Mouse (Mus musculus): ENCODE results near the gene Hdac7. TPM values are rescaled to one million over a fixed set of nuclear protein-coding genes. Genes with fewer than 3 reads are reported as not detected.

The Hdac7 gene
- polyA plus RNA-seq, 1 experiment from 2014 or later = 34.1 TPM

DNA sequence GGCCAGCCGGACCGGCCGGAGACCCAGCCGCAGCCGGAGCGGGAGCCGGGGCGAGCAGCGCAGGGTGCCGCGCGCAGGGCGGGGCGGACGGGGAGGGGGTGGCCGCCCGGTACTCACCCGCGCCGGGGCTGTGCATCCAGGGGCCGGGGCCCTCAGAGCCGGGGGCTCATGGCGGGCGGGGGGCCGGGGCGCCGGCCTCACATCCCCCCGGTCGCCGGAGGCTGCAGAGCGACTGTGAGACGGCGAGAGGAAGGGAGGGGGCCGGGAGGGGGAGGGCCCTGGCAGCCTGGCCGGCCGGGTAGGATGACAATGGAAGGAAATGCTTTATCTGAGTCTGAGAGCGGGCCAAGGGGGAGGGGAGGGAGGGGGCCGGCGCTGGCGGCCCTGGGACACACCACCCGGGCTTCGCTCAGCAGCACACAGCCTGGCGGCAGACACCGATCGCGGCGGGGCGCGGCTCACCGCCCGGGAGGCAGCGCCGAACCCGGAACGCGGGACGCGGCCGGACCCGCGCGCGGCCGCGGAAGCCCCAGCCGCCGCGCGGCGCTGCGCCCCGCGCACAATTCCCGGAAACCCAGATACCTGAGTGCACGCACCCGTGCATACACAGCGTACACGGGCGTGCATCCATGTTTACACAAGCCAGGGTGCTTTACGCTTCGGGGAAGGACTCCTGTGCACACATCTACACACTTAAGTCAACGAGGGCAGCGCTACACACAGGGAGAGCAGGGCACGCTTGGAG lies 12.9 kb downstream of the Hdac7 start:
- Histone ChIP-seq H3K27ac (ENCODE audit: low read depth, low read length) (peak overlapping the region; percentile 96), H3K4me3 (ENCODE audit: low read length) (peak overlapping the region; percentile 89), H3K36me3 (ENCODE audit: control insufficient read depth, insufficient read depth, low read length) (0 out of 2 replicates have a peak, but pooled peaks cover under 1% of the 10 kb centered on the region), H3K9ac (ENCODE audit: low read depth, low read length) (peak overlapping the region; percentile 98), H3K4me1 (ENCODE audit: control insufficient read depth, insufficient read depth, low read length) (peaks cover 49% of the 10 kb centered on the region), H3K27me3 (ENCODE audit: control insufficient read depth, insufficient read depth, low read length) (no peaks in the 10 kb centered on the region; the same call in 1 of the 2 replicates), H3K4me2 (replicated peaks; ENCODE audit: low read depth, low read length) (peak overlapping the region; percentile 84), H3K9me3 (ENCODE audit: control insufficient read depth, low read length) (no peaks in the 10 kb centered on the region)
- under 1% methylated on average over 49 of the region's 84 CpGs for WGBS
- peak; percentile 86 for ATAC-seq (ENCODE audit: low FRiP score, low TSS enrichment)

DNA sequence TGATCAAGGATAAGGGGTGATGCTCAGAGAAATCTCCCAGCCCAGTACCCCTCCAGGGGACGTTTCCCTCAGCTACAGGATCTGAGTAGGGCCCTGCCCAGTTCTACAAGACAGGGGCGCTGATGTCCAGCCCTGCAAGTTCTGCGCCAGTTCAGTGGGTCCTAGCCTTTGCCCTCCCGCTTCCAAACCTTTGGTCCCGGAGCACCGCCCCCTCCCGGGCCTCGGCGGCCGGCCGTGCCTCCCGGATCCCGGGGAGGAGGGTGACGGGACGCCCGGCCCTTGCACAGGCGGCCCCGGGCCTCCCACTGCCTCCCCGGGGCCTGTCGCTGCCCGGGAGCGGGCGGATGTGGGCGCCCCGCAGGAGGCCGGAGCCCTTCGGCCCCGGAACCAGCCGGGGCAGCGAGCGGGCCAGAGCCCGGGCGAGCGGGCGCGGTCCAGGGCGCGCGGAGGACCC lies 13.5 kb downstream of the Hdac7 start:
- Histone ChIP-seq H3K4me2 (replicated peaks; ENCODE audit: low read depth, low read length) (peak overlapping the region; percentile 84), H3K36me3 (ENCODE audit: control insufficient read depth, insufficient read depth, low read length) (0 out of 2 replicates have a peak, but pooled peaks cover 3% of the 10 kb centered on the region), H3K27me3 (ENCODE audit: control insufficient read depth, insufficient read depth, low read length) (no peaks in the 10 kb centered on the region; the same call in 1 of the 2 replicates), H3K9me3 (ENCODE audit: control insufficient read depth, low read length) (no peaks in the 10 kb centered on the region), H3K4me3 (ENCODE audit: low read length) (peak overlapping the region; percentile 89), H3K27ac (ENCODE audit: low read depth, low read length) (peak overlapping the region; percentile 96), H3K9ac (ENCODE audit: low read depth, low read length) (peak overlapping the region; percentile 98), H3K4me1 (ENCODE audit: control insufficient read depth, insufficient read depth, low read length) (peaks cover 51% of the 10 kb centered on the region)
- peak; percentile 26 for ATAC-seq (ENCODE audit: low FRiP score, low TSS enrichment)
- WGBS = 0% methylated on average over 35 of the region's 39 CpGs

DNA sequence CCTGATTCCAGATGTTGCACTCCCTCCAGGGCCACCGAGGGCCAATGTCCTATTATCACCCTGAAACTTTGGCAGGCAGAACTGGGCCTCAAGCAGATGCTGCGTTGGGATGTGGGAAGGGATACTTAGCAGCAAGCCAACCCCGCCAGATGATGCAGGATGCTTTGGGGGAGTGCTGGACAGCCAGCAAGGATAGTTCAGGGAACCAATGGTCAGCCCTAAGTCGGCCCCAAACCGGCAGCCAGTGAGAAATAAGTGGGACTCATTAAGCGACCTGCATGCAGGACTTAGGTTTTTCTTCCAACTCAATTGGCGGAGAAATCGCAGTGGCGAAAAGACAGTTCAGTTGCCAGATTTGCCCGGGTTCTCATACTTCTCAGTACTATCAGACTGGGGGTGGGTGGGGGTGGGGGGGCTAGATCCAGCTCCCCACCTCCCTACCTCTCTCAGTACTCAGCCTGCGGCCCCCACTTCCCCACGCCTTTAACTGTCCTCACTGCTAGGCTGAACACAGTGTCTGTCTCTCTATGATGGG lies 14.0 kb downstream of the Hdac7 start:
- no peaks in the 10 kb centered on the region; the same call in 1 of the 2 replicates for H3K27me3 ChIP-seq (ENCODE audit: control insufficient read depth, insufficient read depth, low read length)
- peak overlapping the region; percentile 89 for H3K4me3 ChIP-seq (ENCODE audit: low read length)
- 0 out of 2 replicates have a peak, but pooled peaks cover 3% of the 10 kb centered on the region for H3K36me3 ChIP-seq (ENCODE audit: control insufficient read depth, insufficient read depth, low read length)
- H3K27ac ChIP-seq (ENCODE audit: low read depth, low read length) = peak overlapping the region; percentile 96; the same call in 1 of the 2 replicates
- H3K9me3 ChIP-seq (ENCODE audit: control insufficient read depth, low read length) = no peaks in the 10 kb centered on the region
- peak overlapping the region; percentile 98 for H3K9ac ChIP-seq (ENCODE audit: low read depth, low read length)
- WGBS = 12% methylated on average over 12 of the region's 12 CpGs
- peaks cover 56% of the 10 kb centered on the region for H3K4me1 ChIP-seq (ENCODE audit: control insufficient read depth, insufficient read depth, low read length)
- no peak for ATAC-seq (ENCODE audit: low FRiP score, low TSS enrichment)
- H3K4me2 ChIP-seq (replicated peaks; ENCODE audit: low read depth, low read length) = peak overlapping the region; percentile 84

GRCm38 (mm10) chr15:97829432-97829831 lies 14.9 kb downstream of the Hdac7 start:
- 0 out of 2 replicates have a peak, but pooled peaks cover 3% of the 10 kb centered on the region for H3K36me3 ChIP-seq (ENCODE audit: control insufficient read depth, insufficient read depth, low read length)
- peak overlapping the region; percentile 84 for H3K4me2 ChIP-seq (replicated peaks; ENCODE audit: low read depth, low read length)
- H3K27me3 ChIP-seq (ENCODE audit: control insufficient read depth, insufficient read depth, low read length) = no peaks in the 10 kb centered on the region; the same call in 1 of the 2 replicates
- H3K27ac ChIP-seq (ENCODE audit: low read depth, low read length) = peak overlapping the region; percentile 96; the same call in 1 of the 2 replicates
- H3K4me3 ChIP-seq (ENCODE audit: low read length) = peak overlapping the region; percentile 89
- ATAC-seq (ENCODE audit: low FRiP score, low TSS enrichment) = no peak
- H3K9ac ChIP-seq (ENCODE audit: low read depth, low read length) = peak overlapping the region; percentile 98
- H3K4me1 ChIP-seq (ENCODE audit: control insufficient read depth, insufficient read depth, low read length) = peaks cover 64% of the 10 kb centered on the region
- H3K9me3 ChIP-seq (ENCODE audit: control insufficient read depth, low read length) = no peaks in the 10 kb centered on the region
- WGBS = 53% methylated on average over 2 of the region's 2 CpGs

GRCm38 (mm10) chr15:97828901-97829338 lies 15.4 kb downstream of the Hdac7 start:
- Histone ChIP-seq H3K9me3 (ENCODE audit: control insufficient read depth, low read length) (no peaks in the 10 kb centered on the region), H3K36me3 (ENCODE audit: control insufficient read depth, insufficient read depth, low read length) (peaks cover 7% of the 10 kb centered on the region; the same call in 1 of the 2 replicates), H3K4me3 (ENCODE audit: low read length) (peak overlapping the region; percentile 89; the same call in 1 of the 2 replicates), H3K4me2 (replicated peaks; ENCODE audit: low read depth, low read length) (peak overlapping the region; percentile 84), H3K27me3 (ENCODE audit: control insufficient read depth, insufficient read depth, low read length) (no peaks in the 10 kb centered on the region; the same call in 1 of the 2 replicates), H3K4me1 (ENCODE audit: control insufficient read depth, insufficient read depth, low read length) (peaks cover 64% of the 10 kb centered on the region), H3K27ac (ENCODE audit: low read depth, low read length) (peak overlapping the region; percentile 96; the same call in 1 of the 2 replicates), H3K9ac (ENCODE audit: low read depth, low read length) (peak overlapping the region; percentile 98; the same call in 1 of the 2 replicates)
- WGBS = 72% methylated on average over 5 of the region's 5 CpGs
- no peak for ATAC-seq (ENCODE audit: low FRiP score, low TSS enrichment)

- ATAC-seq (ENCODE audit: low FRiP score, low TSS enrichment) = no peak
- H3K27me3 ChIP-seq (ENCODE audit: control insufficient read depth, insufficient read depth, low read length) = no peaks in the 10 kb centered on the region; the same call in 1 of the 2 replicates
- peak overlapping the region; percentile 67; the same call in 1 of the 2 replicates for H3K27ac ChIP-seq (ENCODE audit: low read depth, low read length)
- H3K4me3 ChIP-seq (ENCODE audit: low read length) = peak overlapping the region; percentile 6; the same call in 1 of the 2 replicates
- WGBS = 53% methylated on average over 6 of the region's 6 CpGs
- peaks cover 8% of the 10 kb centered on the region; the same call in 1 of the 2 replicates for H3K36me3 ChIP-seq (ENCODE audit: control insufficient read depth, insufficient read depth, low read length)
- peaks cover 68% of the 10 kb centered on the region for H3K4me1 ChIP-seq (ENCODE audit: control insufficient read depth, insufficient read depth, low read length)
- H3K9me3 ChIP-seq (ENCODE audit: control insufficient read depth, low read length) = no peaks in the 10 kb centered on the region
- peak overlapping the region; percentile 23 for H3K4me2 ChIP-seq (replicated peaks; ENCODE audit: low read depth, low read length)
- H3K9ac ChIP-seq (ENCODE audit: low read depth, low read length) = peak overlapping the region; percentile 29
Observed at GRCm38 (mm10) chr15:97828221-97828842, 16.0 kb downstream of the Hdac7 start.

DNA sequence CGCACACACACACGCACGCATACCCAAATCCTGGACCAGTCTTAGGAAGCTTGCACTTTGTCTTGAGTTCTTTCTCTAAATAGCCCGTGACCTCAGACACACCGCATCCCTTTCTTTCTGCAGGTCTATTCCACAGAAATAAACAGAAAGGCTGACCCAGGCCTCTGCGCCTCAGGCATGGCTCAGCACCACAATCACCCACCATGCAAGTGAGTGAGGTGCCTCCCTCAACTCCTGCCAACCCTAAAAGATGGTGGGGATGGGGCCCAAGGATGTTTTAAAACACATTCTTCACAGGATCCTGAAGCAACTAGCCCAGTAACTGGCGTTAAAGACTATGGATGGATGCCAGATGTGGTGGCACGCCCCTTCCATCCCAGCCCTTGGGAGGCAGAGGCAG lies 16.9 kb downstream of the Hdac7 start:
- ATAC-seq (ENCODE audit: low FRiP score, low TSS enrichment) = no peak
- H3K27me3 ChIP-seq (ENCODE audit: control insufficient read depth, insufficient read depth, low read length) = no peaks in the 10 kb centered on the region; the same call in 1 of the 2 replicates
- no peak overlapping the region for H3K4me2 ChIP-seq (replicated peaks; ENCODE audit: low read depth, low read length)
- no peak overlapping the region for H3K4me3 ChIP-seq (ENCODE audit: low read length)
- no peak overlapping the region for H3K9ac ChIP-seq (ENCODE audit: low read depth, low read length)
- H3K36me3 ChIP-seq (ENCODE audit: control insufficient read depth, insufficient read depth, low read length) = peaks cover 8% of the 10 kb centered on the region; the same call in 1 of the 2 replicates
- H3K4me1 ChIP-seq (ENCODE audit: control insufficient read depth, insufficient read depth, low read length) = peaks cover 72% of the 10 kb centered on the region
- H3K27ac ChIP-seq (ENCODE audit: low read depth, low read length) = no peak overlapping the region
- WGBS = 89% methylated on average over 8 of the region's 8 CpGs
- no peaks in the 10 kb centered on the region for H3K9me3 ChIP-seq (ENCODE audit: control insufficient read depth, low read length)

- no peaks in the 10 kb centered on the region; the same call in 1 of the 2 replicates for H3K27me3 ChIP-seq (ENCODE audit: control insufficient read depth, insufficient read depth, low read length)
- no peak overlapping the region for H3K9ac ChIP-seq (ENCODE audit: low read depth, low read length)
- H3K36me3 ChIP-seq (ENCODE audit: control insufficient read depth, insufficient read depth, low read length) = peaks cover 8% of the 10 kb centered on the region; the same call in 1 of the 2 replicates
- 54% methylated on average over 5 of the region's 5 CpGs for WGBS
- peaks cover 71% of the 10 kb centered on the region for H3K4me1 ChIP-seq (ENCODE audit: control insufficient read depth, insufficient read depth, low read length)
- no peak overlapping the region for H3K27ac ChIP-seq (ENCODE audit: low read depth, low read length)
- ATAC-seq (ENCODE audit: low FRiP score, low TSS enrichment) = no peak
- no peaks in the 10 kb centered on the region for H3K9me3 ChIP-seq (ENCODE audit: control insufficient read depth, low read length)
- no peak overlapping the region for H3K4me3 ChIP-seq (ENCODE audit: low read length)
- no peak overlapping the region for H3K4me2 ChIP-seq (replicated peaks; ENCODE audit: low read depth, low read length)
Observed at GRCm38 (mm10) chr15:97826588-97827261, 17.6 kb downstream of the Hdac7 start.

Measured in kidney, embryonic 14.5 days (tissue).